Mouse (Mus musculus) forebrain, embryonic 16.5 days (tissue): ENCODE results near the gene Ap2b1. TPM values are rescaled to one million over a fixed set of nuclear protein-coding genes. Genes with fewer than 3 reads are reported as not detected.
"Not testable (repeated sequence)": the region's sequence is repeated elsewhere in the genome, so short reads cannot be mapped to it uniquely, and the experiment has no call there.

Source experiments
- ATAC-seq: fragments of 200-750 bp; cut with Nextera tagmentation; 2 replicates; pipeline ENCODE4 v1.8.0; 2017; ENCODE audit warnings: mild to moderate bottlenecking, moderate library complexity
- H3K27ac ChIP-seq: fragments of 300-500 bp; sonication (generic); 2 replicates; pipeline ENCODE4 v1.5.1; 2014; ENCODE audit warnings: low read length, control low read depth
- H3K27me3 ChIP-seq: fragments of 300-500 bp; sonication (generic); replicated peaks from 2 replicates; pipeline ENCODE4 v1.6.1; 2014; ENCODE audit warnings: low read length; ENCODE audit not compliant: control insufficient read depth, insufficient read depth
- H3K36me3 ChIP-seq: fragments of 300-500 bp; sonication (generic); 2 replicates; pipeline ENCODE4 v1.6.1; 2014; ENCODE audit not compliant: control insufficient read depth, insufficient read depth
- H3K4me1 ChIP-seq: fragments of 300-500 bp; sonication (generic); replicated peaks from 2 replicates; pipeline ENCODE4 v1.6.1; 2014; ENCODE audit warnings: low read length; ENCODE audit not compliant: control insufficient read depth, insufficient read depth
- H3K4me2 ChIP-seq: fragments of 300-500 bp; sonication (generic); 2 replicates; pipeline ENCODE4 v1.6.1; 2014; ENCODE audit warnings: mild to moderate bottlenecking, low read length, control low read depth
- H3K4me3 ChIP-seq: fragments of 300-500 bp; sonication (generic); replicated peaks from 2 replicates; pipeline ENCODE4 v1.5.1; 2014; ENCODE audit warnings: mild to moderate bottlenecking, low read length, control low read depth
- H3K9ac ChIP-seq: fragments of 300-500 bp; sonication (generic); replicated peaks from 2 replicates; pipeline ENCODE4 v1.6.1; 2014; ENCODE audit warnings: low read depth, low read length, control low read depth
- H3K9me3 ChIP-seq: fragments of 300-500 bp; sonication (generic); 2 replicates; pipeline ENCODE4 v1.6.1; 2016; ENCODE audit warnings: low read length; ENCODE audit not compliant: control insufficient read depth
- WGBS: fragments of 180-500 bp; shearing (Covaris S2); extraction: QIAGEN DNeasy Blood & Tissue Kit; methylation state at CpG from one replicate; pipeline ENCODE4 v1.1.7; 2014; 5-methylcytosine and 5-hydroxymethylcytosine counted together
- polyA plus RNA-seq: library from polyadenylated mRNA; unstranded; fragments of >200 nt; fragmentation: Nextera tagmentation; extraction: Ambion mirVana; gene quantifications from 2 replicates; pipeline ENCODE4 v1.2.1, GENCODE M21; 2015

Ap2b1 gene
- polyA plus RNA-seq, 1 experiment from 2014 or later, result 122 TPM

GRCm38 (mm10) chr11:83306700-83307253, 8.0 kb downstream of the Ap2b1 start:
- Histone ChIP-seq H3K4me2 (no peak overlapping the region), H3K36me3 (peaks cover 3% of the 10 kb centered on the region; the same call in 1 of the 2 replicates), H3K9ac (no peak overlapping the region), H3K9me3 (no peaks in the 10 kb centered on the region), H3K4me1 (peaks cover 23% of the 10 kb centered on the region), H3K4me3 (no peak overlapping the region), H3K27me3 (no peaks in the 10 kb centered on the region), H3K27ac (no peak overlapping the region)
- no peak for ATAC-seq
- 82% methylated on average over 4 of the region's 4 CpGs for WGBS

- Histone ChIP-seq H3K4me2 (no peak overlapping the region), H3K27ac (no peak overlapping the region), H3K27me3 (no peaks in the 10 kb centered on the region), H3K9ac (no peak overlapping the region), H3K4me3 (no peak overlapping the region), H3K4me1 (no peaks in the 10 kb centered on the region), H3K9me3 (no peaks in the 10 kb centered on the region), H3K36me3 (peaks cover 9% of the 10 kb centered on the region)
- no peak for ATAC-seq
- WGBS, result 64% methylated on average over 5 of the region's 5 CpGs
These were observed 13.6 kb downstream of the Ap2b1 start for GRCm38 (mm10) chr11:83312471-83312870.

GRCm38 (mm10) chr11:83319048-83319447, 20.2 kb downstream of the Ap2b1 start:
- H3K4me3 ChIP-seq, result no peak overlapping the region
- H3K27me3 ChIP-seq, result no peaks in the 10 kb centered on the region
- no peaks in the 10 kb centered on the region for H3K9me3 ChIP-seq
- no peaks in the 10 kb centered on the region for H3K4me1 ChIP-seq
- H3K36me3 ChIP-seq, result peaks cover 22% of the 10 kb centered on the region
- H3K9ac ChIP-seq, result no peak overlapping the region
- WGBS, result 80% methylated on average over 4 of the region's 4 CpGs
- no peak overlapping the region for H3K27ac ChIP-seq
- ATAC-seq, result no peak
- no peak overlapping the region for H3K4me2 ChIP-seq

GRCm38 (mm10) chr11:83326692-83327091, 27.9 kb downstream of the Ap2b1 start:
- not testable (repeated sequence) for H3K4me1 ChIP-seq, H3K27me3 ChIP-seq, H3K4me3 ChIP-seq, ATAC-seq, H3K9me3 ChIP-seq, H3K9ac ChIP-seq, H3K27ac ChIP-seq, H3K4me2 ChIP-seq
- 92% methylated on average over 3 of the region's 3 CpGs for WGBS
- H3K36me3 ChIP-seq, result peaks cover 30% of the 10 kb centered on the region

- H3K4me3 ChIP-seq, result no peak overlapping the region
- no peak overlapping the region for H3K27ac ChIP-seq
- no peaks in the 10 kb centered on the region for H3K9me3 ChIP-seq
- WGBS, result 59% methylated on average over 3 of the region's 3 CpGs
- H3K36me3 ChIP-seq, result peaks cover 23% of the 10 kb centered on the region
- ATAC-seq, result no peak
- H3K27me3 ChIP-seq, result no peaks in the 10 kb centered on the region
- no peak overlapping the region for H3K9ac ChIP-seq
- H3K4me1 ChIP-seq, result no peaks in the 10 kb centered on the region
- H3K4me2 ChIP-seq, result no peak overlapping the region
These were observed 28.6 kb downstream of the Ap2b1 start for GRCm38 (mm10) chr11:83327427-83327826.

- H3K4me2 ChIP-seq, result no peak overlapping the region
- ATAC-seq, result no peak
- 87% methylated on average over 7 of the region's 7 CpGs for WGBS
These were observed 37.0 kb downstream of the Ap2b1 start for GRCm38 (mm10) chr11:83335826-83336225.

GRCm38 (mm10) chr11:83339705-83340104, 40.9 kb downstream of the Ap2b1 start:
- H3K9ac ChIP-seq, result no peak overlapping the region
- no peaks in the 10 kb centered on the region for H3K9me3 ChIP-seq
- H3K4me3 ChIP-seq, result no peak overlapping the region
- H3K4me1 ChIP-seq, result no peaks in the 10 kb centered on the region
- no peak for ATAC-seq
- no peak overlapping the region for H3K27ac ChIP-seq
- no peaks in the 10 kb centered on the region for H3K27me3 ChIP-seq
- 35% methylated on average over 2 of the region's 2 CpGs for WGBS
- peaks cover 38% of the 10 kb centered on the region for H3K36me3 ChIP-seq
- H3K4me2 ChIP-seq, result no peak overlapping the region

More at GRCm38 (mm10) chr11:83335826-83336225, 37.0 kb downstream of the Ap2b1 start:
- H3K9me3 ChIP-seq, result no peaks in the 10 kb centered on the region
- H3K27ac ChIP-seq, result no peak overlapping the region
- no peak overlapping the region for H3K4me3 ChIP-seq
- no peak overlapping the region for H3K9ac ChIP-seq
- no peaks in the 10 kb centered on the region for H3K4me1 ChIP-seq
- no peaks in the 10 kb centered on the region for H3K27me3 ChIP-seq
- peaks cover 26% of the 10 kb centered on the region for H3K36me3 ChIP-seq

- H3K27me3 ChIP-seq, result no peaks in the 10 kb centered on the region
- H3K27ac ChIP-seq, result no peak overlapping the region
- no peak overlapping the region for H3K4me3 ChIP-seq
- H3K4me2 ChIP-seq, result no peak overlapping the region
- no peak overlapping the region for H3K9ac ChIP-seq
- no peaks in the 10 kb centered on the region for H3K9me3 ChIP-seq
- no peak for ATAC-seq
- peaks cover 30% of the 10 kb centered on the region for H3K36me3 ChIP-seq
- WGBS, result 26% methylated on average over 3 of the region's 3 CpGs
- H3K4me1 ChIP-seq, result no peaks in the 10 kb centered on the region
These were observed 43.0 kb downstream of the Ap2b1 start for GRCm38 (mm10) chr11:83341716-83342245.

- WGBS, result 38% methylated on average over 5 of the region's 5 CpGs
- Histone ChIP-seq H3K27me3 (no peaks in the 10 kb centered on the region), H3K4me3 (no peak overlapping the region), H3K36me3 (peaks cover 22% of the 10 kb centered on the region), H3K4me1 (no peaks in the 10 kb centered on the region), H3K9me3 (no peaks in the 10 kb centered on the region), H3K9ac (no peak overlapping the region), H3K27ac (no peak overlapping the region), H3K4me2 (no peak overlapping the region)
- no peak for ATAC-seq
These were observed 56.6 kb downstream of the Ap2b1 start for GRCm38 (mm10) chr11:83355428-83355827.

- H3K27me3 ChIP-seq, result no peaks in the 10 kb centered on the region
- no peak overlapping the region for H3K9ac ChIP-seq
- no peak overlapping the region for H3K4me2 ChIP-seq
- 62% methylated on average over 3 of the region's 3 CpGs for WGBS
- no peak overlapping the region for H3K4me3 ChIP-seq
- ATAC-seq, result peak; percentile 55; the same call in 1 of the 2 replicates
- no peaks in the 10 kb centered on the region for H3K9me3 ChIP-seq
- H3K27ac ChIP-seq, result no peak overlapping the region
- H3K4me1 ChIP-seq, result no peaks in the 10 kb centered on the region
- H3K36me3 ChIP-seq, result peaks cover 7% of the 10 kb centered on the region
These were observed 58.6 kb downstream of the Ap2b1 start for GRCm38 (mm10) chr11:83357421-83357820.
